Mouse (Mus musculus) urinary bladder, postnatal 10 days (tissue): ENCODE data around the gene Ppp1r9a.
"Not testable (repeated sequence)": the region's sequence is repeated elsewhere in the genome, so short reads cannot be mapped to it uniquely, and the experiment has no call there.

ENCODE experiments used
- DNase-seq: peaks from one replicate; pipeline ENCODE4 v3.0.0; 2022; ENCODE audit warnings: low spot score

The Ppp1r9a gene

GRCm38 (mm10) chr6:4902674-4903324 lies at the start of gene Ppp1r9a:
Gene Ppp1r9a, plus strand, starts transcription at chr6:4902917.
- DNase-seq: no peak

- DNase-seq: no peak
Measured at GRCm38 (mm10) chr6:4855236-4855635, 47.5 kb upstream of the Ppp1r9a start.

- no peak for DNase-seq
Measured at GRCm38 (mm10) chr6:4856919-4857318, 45.8 kb upstream of the Ppp1r9a start.

GRCm38 (mm10) chr6:4884316-4884715 lies 18.4 kb upstream of the Ppp1r9a start:
- no peak for DNase-seq

GRCm38 (mm10) chr6:4889544-4889943 lies 13.2 kb upstream of the Ppp1r9a start:
- DNase-seq: no peak

GRCm38 (mm10) chr6:4892417-4892816 lies 10.3 kb upstream of the Ppp1r9a start:
- DNase-seq: no peak

GRCm38 (mm10) chr6:4893312-4893711 lies 9.4 kb upstream of the Ppp1r9a start:
- not testable (repeated sequence) for DNase-seq

GRCm38 (mm10) chr6:4899906-4900305 lies 2.8 kb upstream of the Ppp1r9a start:
- no peak for DNase-seq

- no peak for DNase-seq
Measured at GRCm38 (mm10) chr6:4903325-4904054, 773 bp downstream of the Ppp1r9a start.

- no peak for DNase-seq
Measured at GRCm38 (mm10) chr6:4904055-4904450, 1.3 kb downstream of the Ppp1r9a start.

GRCm38 (mm10) chr6:4910042-4910634 lies 7.4 kb downstream of the Ppp1r9a start:
- DNase-seq: no peak

GRCm38 (mm10) chr6:4918470-4918869 lies 15.8 kb downstream of the Ppp1r9a start:
- DNase-seq: no peak

GRCm38 (mm10) chr6:4923791-4924190 lies 21.1 kb downstream of the Ppp1r9a start:
- DNase-seq: not testable (repeated sequence)

- DNase-seq: no peak
Measured at GRCm38 (mm10) chr6:4925966-4926687, 23.4 kb downstream of the Ppp1r9a start.

GRCm38 (mm10) chr6:4930321-4930720 lies 27.6 kb downstream of the Ppp1r9a start:
- no peak for DNase-seq

- no peak for DNase-seq
Measured at GRCm38 (mm10) chr6:4938901-4939300, 36.2 kb downstream of the Ppp1r9a start.

GRCm38 (mm10) chr6:4940086-4940485 lies 37.4 kb downstream of the Ppp1r9a start:
- DNase-seq: no peak

GRCm38 (mm10) chr6:4940639-4941038 lies 37.9 kb downstream of the Ppp1r9a start:
- DNase-seq: no peak

- no peak for DNase-seq
Measured at GRCm38 (mm10) chr6:4943821-4944220, 41.1 kb downstream of the Ppp1r9a start.

GRCm38 (mm10) chr6:4948056-4948455 lies 45.3 kb downstream of the Ppp1r9a start:
- no peak for DNase-seq

- DNase-seq: no peak
Measured at GRCm38 (mm10) chr6:4949701-4950100, 47.0 kb downstream of the Ppp1r9a start.

GRCm38 (mm10) chr6:4953028-4953719 lies 50.5 kb downstream of the Ppp1r9a start:
- no peak for DNase-seq
